Mouse (Mus musculus) skeletal muscle tissue, adult 2 months (tissue): ENCODE measurements around the gene Gm20920.
"Not testable (repeated sequence)": the region's sequence is repeated elsewhere in the genome, so short reads cannot be mapped to it uniquely, and the experiment has no call there.

Source experiments
- DNase-seq: peaks from one replicate; pipeline ENCODE4 v3.0.0-alpha.2; 2012; ENCODE audit warnings: low read depth, low spot score

Gene Gm20920

GRCm38 (mm10) chrY:51851820-51852219 lies at the start of gene Gm20920:
Gene Gm20920, plus strand, starts transcription at chrY:51852120.
- DNase-seq, result not testable (repeated sequence)
